Mouse (Mus musculus): ENCODE measurements around the gene Scfd2. TPM values are rescaled to one million over a fixed set of nuclear protein-coding genes. Genes with fewer than 3 reads are reported as not detected.

The Scfd2 gene
- polyA plus RNA-seq, 1 experiment from 2014 or later = 15.2 TPM

DNA sequence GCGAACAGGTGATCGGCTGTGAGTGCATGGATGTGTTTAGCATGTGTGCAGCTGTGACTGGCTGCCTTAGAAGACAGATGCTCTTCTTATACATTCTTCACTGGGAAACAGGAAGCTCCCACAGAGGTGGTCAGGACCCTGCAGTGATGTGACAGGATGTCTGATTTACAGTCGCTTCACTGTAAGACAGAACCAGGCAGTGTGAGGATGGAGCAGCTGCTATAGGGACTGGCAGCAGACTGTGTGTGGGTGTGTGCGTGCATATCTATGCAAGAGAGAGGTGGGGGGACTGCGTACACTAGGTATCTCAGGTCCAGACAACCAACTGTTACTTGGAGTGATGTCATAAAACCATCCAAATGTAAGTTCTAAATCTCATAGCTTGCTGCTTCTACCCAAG lies 254.3 kb downstream of the Scfd2 start:
- no peak overlapping the region for H3K4me3 ChIP-seq (ENCODE audit: low read depth, low read length)
- ATAC-seq (ENCODE audit: low FRiP score, low TSS enrichment) = no peak
- H3K9me3 ChIP-seq (ENCODE audit: control insufficient read depth, low read length) = no peaks in the 10 kb centered on the region
- H3K4me1 ChIP-seq (replicated peaks; ENCODE audit: control insufficient read depth, insufficient read depth) = no peaks in the 10 kb centered on the region
- no peak overlapping the region for H3K4me2 ChIP-seq (replicated peaks; ENCODE audit: low read depth)
- H3K27me3 ChIP-seq (ENCODE audit: control insufficient read depth, insufficient read depth, low read length) = no peaks in the 10 kb centered on the region
- TF ChIP-seq EP300 (optimal IDR thresholded peaks at IDR 0.05) = no peak
- no peak for TF ChIP-seq CTCF (IDR thresholded peaks at IDR 0.05; ENCODE audit: low read depth)
- H3K9ac ChIP-seq (ENCODE audit: low read length) = no peak overlapping the region
- H3K27ac ChIP-seq (replicated peaks) = no peak overlapping the region
- H3K36me3 ChIP-seq (ENCODE audit: control insufficient read depth, insufficient read depth, low read length) = no peaks in the 10 kb centered on the region
- DNase-seq (ENCODE audit: low spot score) = no peak
- 81% methylated on average over 5 of the region's 5 CpGs for WGBS

DNA sequence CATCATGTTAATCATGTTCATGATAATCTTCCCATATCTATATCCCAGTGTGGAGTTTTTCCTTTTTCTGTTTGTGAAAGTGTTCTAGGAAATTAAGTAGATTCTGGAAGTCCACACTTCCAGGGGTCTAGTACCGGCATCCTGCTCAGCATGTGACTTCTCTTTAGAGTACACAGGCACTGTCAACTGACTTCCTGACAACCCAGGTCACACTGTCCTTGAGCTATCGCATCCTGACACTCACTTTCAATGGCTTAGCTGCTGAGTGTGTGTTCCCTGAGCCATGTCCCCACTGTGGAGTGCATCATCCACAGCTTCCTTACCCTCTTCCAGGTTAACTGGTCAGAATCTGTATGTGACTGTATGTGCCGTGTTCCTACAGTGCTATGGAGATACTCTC lies 258.2 kb downstream of the Scfd2 start:
- H3K36me3 ChIP-seq (ENCODE audit: control insufficient read depth, insufficient read depth, low read length) = no peaks in the 10 kb centered on the region
- no peak for TF ChIP-seq EP300 (optimal IDR thresholded peaks at IDR 0.05)
- no peak for TF ChIP-seq CTCF (IDR thresholded peaks at IDR 0.05; ENCODE audit: low read depth)
- 88% methylated on average over 3 of the region's 3 CpGs for WGBS
- ATAC-seq (ENCODE audit: low FRiP score, low TSS enrichment) (no peak), DNase-seq (ENCODE audit: low spot score) (no peak)
- H3K27ac ChIP-seq (replicated peaks) = no peak overlapping the region
- no peaks in the 10 kb centered on the region for H3K27me3 ChIP-seq (ENCODE audit: control insufficient read depth, insufficient read depth, low read length)
- H3K4me3 ChIP-seq (ENCODE audit: low read depth, low read length) = no peak overlapping the region
- no peak overlapping the region for H3K9ac ChIP-seq (ENCODE audit: low read length)
- no peaks in the 10 kb centered on the region for H3K9me3 ChIP-seq (ENCODE audit: control insufficient read depth, low read length)
- H3K4me2 ChIP-seq (replicated peaks; ENCODE audit: low read depth) = no peak overlapping the region
- no peaks in the 10 kb centered on the region for H3K4me1 ChIP-seq (replicated peaks; ENCODE audit: control insufficient read depth, insufficient read depth)

DNA sequence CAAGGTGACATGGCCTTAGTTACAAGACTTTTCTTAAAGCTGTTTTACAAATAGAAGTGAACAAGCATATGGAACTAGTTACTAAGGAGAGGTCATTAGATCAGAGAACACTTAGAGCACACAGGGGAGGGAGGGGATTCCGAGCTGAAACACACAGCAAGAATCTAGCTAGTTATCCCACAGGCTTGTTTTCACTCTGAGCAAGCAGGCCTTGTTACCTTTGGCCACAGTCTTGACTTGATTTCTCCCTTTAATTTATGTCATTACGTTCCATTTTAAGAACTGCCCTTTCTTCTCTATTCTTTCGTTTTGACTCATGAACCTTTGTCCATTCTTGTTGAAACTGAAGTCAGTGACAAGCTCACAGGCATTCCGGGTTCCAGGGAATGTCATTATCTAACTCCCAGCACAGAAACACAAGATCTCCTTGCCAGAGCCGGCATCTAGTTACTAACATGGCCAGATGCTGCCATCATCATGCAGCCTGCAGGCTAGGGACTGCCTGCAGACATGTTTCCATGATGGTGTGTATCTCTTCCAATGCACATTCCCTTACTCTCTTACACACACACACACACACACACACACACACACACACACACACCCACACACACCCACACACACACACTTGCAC lies 263.7 kb downstream of the Scfd2 start:
- no peaks in the 10 kb centered on the region; the same call in 1 of the 2 replicates for H3K4me1 ChIP-seq (replicated peaks; ENCODE audit: control insufficient read depth, insufficient read depth)
- DNase-seq (ENCODE audit: low spot score) = no peak
- no peaks in the 10 kb centered on the region for H3K9me3 ChIP-seq (ENCODE audit: control insufficient read depth, low read length)
- H3K4me3 ChIP-seq (ENCODE audit: low read depth, low read length) = no peak overlapping the region
- no peak overlapping the region for H3K27ac ChIP-seq (replicated peaks)
- no peak overlapping the region for H3K9ac ChIP-seq (ENCODE audit: low read length)
- no peaks in the 10 kb centered on the region for H3K27me3 ChIP-seq (ENCODE audit: control insufficient read depth, insufficient read depth, low read length)
- H3K36me3 ChIP-seq (ENCODE audit: control insufficient read depth, insufficient read depth, low read length) = no peaks in the 10 kb centered on the region
- ATAC-seq (ENCODE audit: low FRiP score, low TSS enrichment) = no peak
- no peak for TF ChIP-seq EP300 (optimal IDR thresholded peaks at IDR 0.05)
- TF ChIP-seq CTCF (IDR thresholded peaks at IDR 0.05; ENCODE audit: low read depth) = no peak
- no peak overlapping the region for H3K4me2 ChIP-seq (replicated peaks; ENCODE audit: low read depth)
- WGBS = 56% methylated on average over 5 of the region's 5 CpGs

DNA sequence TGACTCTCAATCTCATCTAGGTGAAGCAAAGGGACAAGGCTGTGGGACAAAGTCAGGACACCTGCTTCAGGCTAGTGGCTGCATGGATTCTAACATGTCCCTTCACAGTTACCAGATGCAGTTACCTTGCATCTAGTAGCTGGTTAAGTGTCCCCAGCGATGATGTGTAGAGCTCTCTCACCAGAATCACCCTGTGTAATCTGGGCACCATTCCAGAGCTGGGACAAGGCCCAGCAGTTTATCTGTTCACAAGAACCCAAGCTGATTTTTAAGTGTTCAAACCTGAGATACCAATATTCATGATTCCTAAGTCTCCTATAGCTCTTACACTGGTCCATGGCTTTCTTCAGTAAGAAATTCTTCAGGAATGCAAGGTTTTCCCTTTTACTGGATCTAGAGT lies 264.4 kb downstream of the Scfd2 start:
- Histone ChIP-seq H3K4me1 (replicated peaks; ENCODE audit: control insufficient read depth, insufficient read depth) (no peaks in the 10 kb centered on the region; the same call in 1 of the 2 replicates), H3K27me3 (ENCODE audit: control insufficient read depth, insufficient read depth, low read length) (no peaks in the 10 kb centered on the region), H3K4me2 (replicated peaks; ENCODE audit: low read depth) (no peak overlapping the region), H3K27ac (replicated peaks) (no peak overlapping the region), H3K36me3 (ENCODE audit: control insufficient read depth, insufficient read depth, low read length) (no peaks in the 10 kb centered on the region), H3K9me3 (ENCODE audit: control insufficient read depth, low read length) (no peaks in the 10 kb centered on the region), H3K4me3 (ENCODE audit: low read depth, low read length) (no peak overlapping the region), H3K9ac (ENCODE audit: low read length) (no peak overlapping the region)
- no peak for ATAC-seq (ENCODE audit: low FRiP score, low TSS enrichment)
- DNase-seq (ENCODE audit: low spot score) = no peak
- WGBS = 68% methylated on average over 1 of the region's 1 CpGs
- TF ChIP-seq CTCF (IDR thresholded peaks at IDR 0.05; ENCODE audit: low read depth) = no peak
- TF ChIP-seq EP300 (optimal IDR thresholded peaks at IDR 0.05) = no peak

DNA sequence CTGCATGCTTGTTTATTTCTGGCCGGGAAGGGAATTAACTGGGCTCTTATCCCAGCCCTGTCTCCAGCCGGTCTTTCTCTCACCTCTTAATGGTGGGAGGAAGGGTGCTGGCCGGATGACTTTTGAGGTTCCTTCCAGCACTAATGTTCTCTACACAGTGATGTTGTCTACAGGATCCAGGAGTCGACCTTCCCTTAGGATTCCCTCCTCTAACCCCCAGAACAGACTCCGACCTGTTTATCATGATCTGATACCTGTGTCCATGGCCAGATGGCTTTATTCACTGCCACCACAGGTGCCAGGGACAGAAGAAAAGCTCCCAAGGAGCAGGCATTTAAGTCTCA lies 265.1 kb downstream of the Scfd2 start:
- H3K4me2 ChIP-seq (replicated peaks; ENCODE audit: low read depth) = no peak overlapping the region

DNA sequence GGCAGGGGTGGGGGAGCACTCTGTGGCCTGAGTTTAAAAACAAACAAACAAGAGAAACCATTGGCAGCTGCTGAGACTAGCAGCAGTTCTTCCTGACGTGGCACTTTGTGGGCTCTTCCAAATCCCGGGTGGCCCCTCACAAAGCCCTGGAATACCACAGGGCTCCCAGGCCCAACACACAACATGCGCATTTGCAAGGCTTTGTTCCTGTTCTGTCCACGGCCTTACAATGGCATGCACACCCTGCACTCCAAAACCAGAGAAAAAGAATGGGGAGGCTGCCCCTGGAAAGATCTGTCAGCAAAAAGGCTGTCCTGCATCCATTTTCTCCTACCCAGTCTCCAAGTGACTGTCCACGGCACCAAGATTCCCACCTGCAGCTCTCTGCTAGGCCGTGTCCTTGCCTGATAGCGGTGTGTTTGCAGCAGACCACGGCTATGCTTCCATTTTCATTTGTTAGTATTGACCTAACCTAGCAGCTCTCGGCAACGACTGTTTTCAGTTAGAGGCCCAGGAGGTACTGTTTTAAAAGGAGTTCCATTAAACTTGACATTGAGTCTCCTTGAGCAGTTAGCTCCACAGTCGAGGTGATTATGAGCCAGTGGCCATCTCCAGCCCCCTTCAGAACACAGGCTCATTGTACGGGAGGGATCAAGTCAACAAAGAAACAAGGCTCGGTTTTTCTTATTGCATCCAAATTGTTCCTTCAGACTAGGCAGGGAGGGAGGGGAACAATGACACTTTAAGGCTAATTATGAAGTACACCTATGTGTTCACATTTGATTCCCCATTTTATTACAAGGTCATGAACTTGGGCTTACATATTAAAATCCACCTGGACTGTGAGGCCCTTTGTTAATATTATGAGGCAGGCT lies 265.7 kb downstream of the Scfd2 start:
- no peak overlapping the region for H3K4me3 ChIP-seq (ENCODE audit: low read depth, low read length)
- DNase-seq (ENCODE audit: low spot score) (no peak), ATAC-seq (ENCODE audit: low FRiP score, low TSS enrichment) (no peak)
- H3K27ac ChIP-seq (replicated peaks) = peak overlapping the region; percentile 5; the same call in 1 of the 2 replicates
- TF ChIP-seq EP300 (optimal IDR thresholded peaks at IDR 0.05) = no peak
- TF ChIP-seq CTCF (IDR thresholded peaks at IDR 0.05; ENCODE audit: low read depth) = no peak
- WGBS = 45% methylated on average over 13 of the region's 13 CpGs
- no peaks in the 10 kb centered on the region for H3K36me3 ChIP-seq (ENCODE audit: control insufficient read depth, insufficient read depth, low read length)
- no peak overlapping the region for H3K9ac ChIP-seq (ENCODE audit: low read length)
- H3K4me1 ChIP-seq (replicated peaks; ENCODE audit: control insufficient read depth, insufficient read depth) = no peaks in the 10 kb centered on the region; the same call in 1 of the 2 replicates
- no peaks in the 10 kb centered on the region for H3K27me3 ChIP-seq (ENCODE audit: control insufficient read depth, insufficient read depth, low read length)
- no peak overlapping the region for H3K4me2 ChIP-seq (replicated peaks; ENCODE audit: low read depth)
- no peaks in the 10 kb centered on the region for H3K9me3 ChIP-seq (ENCODE audit: control insufficient read depth, low read length)

More for the DNA sequence above, 265.1 kb downstream of the Scfd2 start:
- no peak for ATAC-seq (ENCODE audit: low FRiP score, low TSS enrichment)
- H3K36me3 ChIP-seq (ENCODE audit: control insufficient read depth, insufficient read depth, low read length) = no peaks in the 10 kb centered on the region
- no peak for DNase-seq (ENCODE audit: low spot score)
- TF ChIP-seq EP300 (optimal IDR thresholded peaks at IDR 0.05) (no peak), CTCF (IDR thresholded peaks at IDR 0.05; ENCODE audit: low read depth) (no peak)
- H3K27ac ChIP-seq (replicated peaks) = 0 out of 2 replicates have a peak overlapping the region, but pooled peaks have one; percentile 5
- no peaks in the 10 kb centered on the region for H3K27me3 ChIP-seq (ENCODE audit: control insufficient read depth, insufficient read depth, low read length)
- no peak overlapping the region for H3K9ac ChIP-seq (ENCODE audit: low read length)
- 49% methylated on average over 5 of the region's 5 CpGs for WGBS
- H3K4me1 ChIP-seq (replicated peaks; ENCODE audit: control insufficient read depth, insufficient read depth) = no peaks in the 10 kb centered on the region; the same call in 1 of the 2 replicates
- no peaks in the 10 kb centered on the region for H3K9me3 ChIP-seq (ENCODE audit: control insufficient read depth, low read length)
- no peak overlapping the region for H3K4me3 ChIP-seq (ENCODE audit: low read depth, low read length)

All from stomach, postnatal 0 days (tissue).